Mouse (Mus musculus) embryonic facial prominence, embryonic 15.5 days (tissue): ENCODE data around the gene Ing5. TPM values are rescaled to one million over a fixed set of nuclear protein-coding genes. Genes with fewer than 3 reads are reported as not detected.
A peak's percentile ranks its signal among the peaks of the same experiment; 100 is the strongest.
"Not testable (repeated sequence)": the region's sequence is repeated elsewhere in the genome, so short reads cannot be mapped to it uniquely, and the experiment has no call there.

Source experiments
- ATAC-seq: fragments of 200-750 bp; cut with Nextera tagmentation; 2 replicates; pipeline ENCODE4 v1.8.0; 2017; ENCODE audit warnings: low read depth, moderate TSS enrichment; ENCODE audit not compliant: insufficient number of reproducible peaks, low FRiP score, low TSS enrichment
- H3K27ac ChIP-seq: fragments of 300-500 bp; sonication (generic); replicated peaks from 2 replicates; pipeline ENCODE4 v1.5.1; 2015; ENCODE audit warnings: mild to moderate bottlenecking, inconsistent platforms
- H3K27me3 ChIP-seq: fragments of 300-500 bp; sonication (generic); 2 replicates; pipeline ENCODE4 v1.6.1; 2015; ENCODE audit warnings: inconsistent platforms
- H3K36me3 ChIP-seq: fragments of 300-500 bp; sonication (generic); 2 replicates; pipeline ENCODE4 v1.6.1; 2015; ENCODE audit warnings: mild to moderate bottlenecking, inconsistent platforms
- H3K4me1 ChIP-seq: fragments of 300-500 bp; sonication (generic); 2 replicates; pipeline ENCODE4 v1.6.1; 2015; ENCODE audit warnings: inconsistent platforms
- H3K4me2 ChIP-seq: fragments of 300-500 bp; sonication (generic); replicated peaks from 2 replicates; pipeline ENCODE4 v1.6.1; 2015; ENCODE audit warnings: mild to moderate bottlenecking, inconsistent platforms
- H3K4me3 ChIP-seq: fragments of 300-500 bp; sonication (generic); replicated peaks from 2 replicates; pipeline ENCODE4 v1.5.1; 2015; ENCODE audit warnings: mild to moderate bottlenecking, inconsistent platforms
- H3K9ac ChIP-seq: fragments of 300-500 bp; sonication (generic); 2 replicates; pipeline ENCODE4 v1.6.1; 2015; ENCODE audit warnings: inconsistent platforms
- H3K9me3 ChIP-seq: fragments of 300-500 bp; sonication (generic); replicated peaks from 2 replicates; pipeline ENCODE4 v1.6.1; 2016; ENCODE audit warnings: inconsistent platforms
- WGBS: fragments of 180-500 bp; shearing (Covaris S2); methylation state at CpG from one replicate; pipeline ENCODE4 v1.1.7; 2015; 5-methylcytosine and 5-hydroxymethylcytosine counted together
- polyA plus RNA-seq: library from polyadenylated mRNA; unstranded; fragments of >200 nt; fragmentation: Nextera tagmentation; extraction: Ambion mirVana; gene quantifications from 2 replicates; pipeline ENCODE4 v1.2.1, GENCODE M21; 2015

Ing5 gene
- polyA plus RNA-seq: 13.9 and 14.9 TPM in 2 replicates

- Histone ChIP-seq H3K4me3 (peak within 1 kb of the TSS; percentile 91), H3K36me3 (peaks cover 40% of the 10 kb centered on the region), H3K9me3 (no peaks in the 10 kb centered on the region), H3K27me3 (no peaks in the 10 kb centered on the region), H3K9ac (peak within 1 kb of the TSS; percentile 89), H3K4me1 (peaks cover 41% of the 10 kb centered on the region), H3K4me2 (peak within 1 kb of the TSS; percentile 93), H3K27ac (peak within 1 kb of the TSS; percentile 99)
- peak; percentile 94 for ATAC-seq
- under 1% methylated on average over 83 of the region's 94 CpGs for WGBS
Observed at GRCm38 (mm10) chr1:93803556-93804507, at the start of gene Ing5. TSS of gene Ing5 (plus strand) at chr1:93803965.

- Histone ChIP-seq H3K36me3 (peaks cover 10% of the 10 kb centered on the region), H3K27me3 (no peaks in the 10 kb centered on the region), H3K4me1 (peaks cover 24% of the 10 kb centered on the region), H3K9ac (peak within 1 kb of the TSS; percentile 89), H3K4me3 (peak within 1 kb of the TSS; percentile 90), H3K27ac (peak within 1 kb of the TSS; percentile 90), H3K4me2 (peak within 1 kb of the TSS; percentile 79), H3K9me3 (no peaks in the 10 kb centered on the region)
- WGBS: under 1% methylated on average over 114 of the region's 121 CpGs
- ATAC-seq: peak; percentile 94
Observed at GRCm38 (mm10) chr1:93754573-93755290, 49.0 kb upstream of the Ing5 start, which contains the start of gene Thap4. TSS of gene Thap4 (minus strand) at chr1:93754864.

- peak overlapping the region; percentile 79 for H3K4me2 ChIP-seq
- H3K36me3 ChIP-seq: peaks cover 5% of the 10 kb centered on the region
- H3K27ac ChIP-seq: peak overlapping the region; percentile 90
- under 1% methylated on average over 13 of the region's 13 CpGs for whole genome bisulfite sequencing
- H3K27me3 ChIP-seq: no peaks in the 10 kb centered on the region
- no peaks in the 10 kb centered on the region for H3K9me3 ChIP-seq
- H3K4me1 ChIP-seq: peaks cover 24% of the 10 kb centered on the region
- H3K9ac ChIP-seq: peak overlapping the region; percentile 89
- ATAC-seq: no peak
- H3K4me3 ChIP-seq: peak overlapping the region; percentile 90
Observed at GRCm38 (mm10) chr1:93755291-93755610, 48.5 kb upstream of the Ing5 start.

- Histone ChIP-seq H3K27ac (no peak overlapping the region), H3K9ac (peak overlapping the region; percentile 89), H3K4me2 (peak overlapping the region; percentile 79), H3K27me3 (no peaks in the 10 kb centered on the region), H3K4me1 (peaks cover 24% of the 10 kb centered on the region), H3K9me3 (no peaks in the 10 kb centered on the region), H3K36me3 (peaks cover 1% of the 10 kb centered on the region), H3K4me3 (peak overlapping the region; percentile 90)
- 21% methylated on average over 7 of the region's 7 CpGs for WGBS
- no peak for ATAC-seq
Observed at GRCm38 (mm10) chr1:93755618-93756017, 48.1 kb upstream of the Ing5 start.

- peak overlapping the region; percentile 5; the same call in 1 of the 2 replicates for H3K4me3 ChIP-seq
- H3K9ac ChIP-seq: no peak overlapping the region
- peak overlapping the region; percentile 79; the same call in 1 of the 2 replicates for H3K4me2 ChIP-seq
- H3K9me3 ChIP-seq: no peaks in the 10 kb centered on the region
- H3K36me3 ChIP-seq: no peaks in the 10 kb centered on the region
- H3K4me1 ChIP-seq: peaks cover 24% of the 10 kb centered on the region
- H3K27me3 ChIP-seq: no peaks in the 10 kb centered on the region
- no peak overlapping the region for H3K27ac ChIP-seq
- no peak for ATAC-seq
Observed at GRCm38 (mm10) chr1:93756154-93756553, 47.6 kb upstream of the Ing5 start.

GRCm38 (mm10) chr1:93760076-93760475, 43.7 kb upstream of the Ing5 start:
- WGBS: 94% methylated on average over 1 of the region's 1 CpGs
- no peak overlapping the region for H3K4me2 ChIP-seq
- no peaks in the 10 kb centered on the region for H3K36me3 ChIP-seq
- no peak overlapping the region for H3K4me3 ChIP-seq
- no peaks in the 10 kb centered on the region for H3K27me3 ChIP-seq
- no peak overlapping the region for H3K27ac ChIP-seq
- H3K4me1 ChIP-seq: peaks cover 13% of the 10 kb centered on the region
- no peak overlapping the region for H3K9ac ChIP-seq
- H3K9me3 ChIP-seq: no peaks in the 10 kb centered on the region
- no peak for ATAC-seq

GRCm38 (mm10) chr1:93763531-93763930, 40.2 kb upstream of the Ing5 start:
- not testable (repeated sequence) for H3K9ac ChIP-seq, H3K36me3 ChIP-seq, H3K27me3 ChIP-seq, H3K4me3 ChIP-seq, ATAC-seq, H3K27ac ChIP-seq, H3K4me1 ChIP-seq, H3K4me2 ChIP-seq, H3K9me3 ChIP-seq
- WGBS: 90% methylated on average over 3 of the region's 3 CpGs

GRCm38 (mm10) chr1:93764871-93765591, 38.7 kb upstream of the Ing5 start:
- H3K36me3 ChIP-seq: peaks cover 18% of the 10 kb centered on the region; the same call in 1 of the 2 replicates
- no peak overlapping the region for H3K9ac ChIP-seq
- no peak for ATAC-seq
- H3K27me3 ChIP-seq: no peaks in the 10 kb centered on the region
- 92% methylated on average over 9 of the region's 9 CpGs for WGBS
- no peak overlapping the region for H3K4me3 ChIP-seq
- H3K4me1 ChIP-seq: no peaks in the 10 kb centered on the region
- H3K4me2 ChIP-seq: no peak overlapping the region
- no peaks in the 10 kb centered on the region for H3K9me3 ChIP-seq
- H3K27ac ChIP-seq: no peak overlapping the region

DNA sequence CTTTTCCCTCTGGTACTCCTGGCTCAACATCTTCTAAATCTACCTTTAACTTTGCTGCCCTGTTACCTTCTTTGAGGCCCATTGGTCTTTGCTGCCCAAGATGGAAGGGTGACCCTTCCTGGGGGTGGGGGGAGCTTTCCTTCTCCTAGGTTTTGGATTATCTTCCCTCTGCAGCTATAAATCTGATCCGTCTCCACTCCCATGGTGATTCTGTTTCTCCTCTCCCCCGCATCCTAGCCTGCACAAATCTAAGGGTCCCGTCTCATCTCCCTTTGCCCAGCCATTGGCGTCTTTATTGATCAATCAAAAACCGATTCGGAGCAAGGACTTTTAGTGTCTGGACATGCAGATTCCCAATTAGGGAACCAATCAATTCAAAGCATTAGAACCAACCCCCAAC, 36.2 kb upstream of the Ing5 start:
- H3K36me3 ChIP-seq: peaks cover 26% of the 10 kb centered on the region
- H3K4me3 ChIP-seq: no peak overlapping the region
- H3K27me3 ChIP-seq: no peaks in the 10 kb centered on the region
- H3K27ac ChIP-seq: no peak overlapping the region
- no peak overlapping the region for H3K4me2 ChIP-seq
- no peak overlapping the region for H3K9ac ChIP-seq
- H3K9me3 ChIP-seq: no peaks in the 10 kb centered on the region
- H3K4me1 ChIP-seq: no peaks in the 10 kb centered on the region
- no peak for ATAC-seq
- 82% methylated on average over 6 of the region's 6 CpGs for WGBS

- WGBS: 94% methylated on average over 3 of the region's 3 CpGs
- H3K9ac ChIP-seq: no peak overlapping the region
- no peak overlapping the region for H3K4me3 ChIP-seq
- no peak overlapping the region for H3K4me2 ChIP-seq
- no peaks in the 10 kb centered on the region for H3K9me3 ChIP-seq
- no peak overlapping the region for H3K27ac ChIP-seq
- H3K4me1 ChIP-seq: no peaks in the 10 kb centered on the region
- H3K36me3 ChIP-seq: peaks cover 46% of the 10 kb centered on the region
- ATAC-seq: no peak
- H3K27me3 ChIP-seq: no peaks in the 10 kb centered on the region
Observed at GRCm38 (mm10) chr1:93769901-93770300, 33.9 kb upstream of the Ing5 start.

DNA sequence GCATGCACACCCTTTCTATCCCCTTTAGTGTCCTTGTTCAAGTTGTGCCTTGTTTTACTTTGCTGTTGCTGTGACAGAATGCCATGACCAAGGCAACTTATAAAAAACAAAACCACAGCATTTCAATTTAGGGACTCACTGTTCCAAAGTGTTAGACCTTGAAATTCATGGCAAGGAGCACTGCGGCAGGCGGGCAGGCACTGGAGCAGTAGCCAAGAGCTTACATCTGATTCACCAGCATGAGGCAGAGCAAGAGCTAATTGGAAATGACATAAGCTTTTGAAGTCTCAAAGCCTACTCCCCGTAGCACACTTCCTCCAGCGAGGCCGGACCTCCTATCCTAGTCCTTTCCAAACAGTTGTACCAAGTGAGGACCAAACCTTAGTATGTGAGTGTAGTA, 27.1 kb upstream of the Ing5 start:
- peaks cover 78% of the 10 kb centered on the region for H3K36me3 ChIP-seq
- WGBS: 72% methylated on average over 5 of the region's 5 CpGs
- H3K9me3 ChIP-seq: no peaks in the 10 kb centered on the region
- no peaks in the 10 kb centered on the region for H3K27me3 ChIP-seq
- H3K4me1 ChIP-seq: no peaks in the 10 kb centered on the region
- H3K27ac ChIP-seq: no peak overlapping the region
- no peak overlapping the region for H3K4me2 ChIP-seq
- no peak overlapping the region for H3K4me3 ChIP-seq
- ATAC-seq: no peak
- no peak overlapping the region for H3K9ac ChIP-seq
